Mouse (Mus musculus) lung, postnatal 0 days (tissue): Measurements from ENCODE around the gene Kif1c.

Source experiments
- CTCF ChIP-seq: IDR thresholded peaks from 2 replicates; pipeline ENCODE4 v1.5.1; 2016; ENCODE audit warnings: antibody characterized with exemption, mild to moderate bottlenecking
- EP300 ChIP-seq: IDR thresholded peaks from 2 replicates; pipeline ENCODE4 v1.6.1; 2016; ENCODE audit warnings: antibody characterized with exemption, mild to moderate bottlenecking, control low read depth

- TF ChIP-seq EP300 (peak; percentile 17), CTCF (0 out of 2 replicates have a peak, but pooled peaks have one; percentile 7)
Observed at GRCm38 (mm10) chr11:70668771-70669505, 31.4 kb upstream of the Kif1c start, which contains the start of gene Spag7.
